Mouse (Mus musculus) hindbrain, embryonic 12.5 days (tissue): Measurements from ENCODE around the gene Astl. TPM values are rescaled to one million over a fixed set of nuclear protein-coding genes. Genes with fewer than 3 reads are reported as not detected.
A peak's percentile ranks its signal among the peaks of the same experiment; 100 is the strongest.

Source experiments
- ATAC-seq: fragments of 200-750 bp; cut with Nextera tagmentation; 2 replicates; pipeline ENCODE4 v1.8.0; 2017; ENCODE audit warnings: moderate TSS enrichment; ENCODE audit not compliant: low FRiP score
- H3K27ac ChIP-seq: fragments of 300-500 bp; sonication (generic); 2 replicates; pipeline ENCODE4 v1.5.1; 2016; ENCODE audit warnings: mild to moderate bottlenecking
- H3K27me3 ChIP-seq: fragments of 300-500 bp; sonication (generic); 2 replicates; pipeline ENCODE4 v1.6.1; 2016; ENCODE audit warnings: mild to moderate bottlenecking
- H3K36me3 ChIP-seq: fragments of 300-500 bp; sonication (generic); 2 replicates; pipeline ENCODE4 v1.6.1; 2016; ENCODE audit warnings: mild to moderate bottlenecking
- H3K4me1 ChIP-seq: fragments of 300-500 bp; sonication (generic); 2 replicates; pipeline ENCODE4 v1.6.1; 2016
- H3K4me2 ChIP-seq: fragments of 300-500 bp; sonication (generic); replicated peaks from 2 replicates; pipeline ENCODE4 v1.6.1; 2016; ENCODE audit warnings: mild to moderate bottlenecking
- H3K4me3 ChIP-seq: fragments of 300-500 bp; sonication (generic); 2 replicates; pipeline ENCODE4 v1.5.1; 2016; ENCODE audit warnings: mild to moderate bottlenecking
- H3K9ac ChIP-seq: fragments of 300-500 bp; sonication (generic); 2 replicates; pipeline ENCODE4 v1.6.1; 2016; ENCODE audit warnings: mild to moderate bottlenecking, moderate library complexity
- H3K9me3 ChIP-seq: fragments of 300-500 bp; sonication (generic); replicated peaks from 2 replicates; pipeline ENCODE4 v1.6.1; 2016; ENCODE audit warnings: mild to moderate bottlenecking
- WGBS: fragments of 180-500 bp; shearing (Covaris S2); methylation state at CpG from one replicate; pipeline ENCODE4 v1.1.7; 2016; 5-methylcytosine and 5-hydroxymethylcytosine counted together
- polyA plus RNA-seq: library from polyadenylated mRNA; unstranded; fragments of >200 nt; fragmentation: Nextera tagmentation; extraction: Ambion mirVana; gene quantifications from 2 replicates; pipeline ENCODE4 v1.2.1, GENCODE M21; 2016

Astl gene
- polyA plus RNA-seq, 1 experiment from 2014 or later: not detected

GRCm38 (mm10) chr2:127332807-127333570 lies 5.5 kb upstream of the Astl start:
- no peak overlapping the region for H3K4me2 ChIP-seq
- H3K9ac ChIP-seq: no peak overlapping the region
- H3K27me3 ChIP-seq: peaks cover 42% of the 10 kb centered on the region
- no peaks in the 10 kb centered on the region for H3K36me3 ChIP-seq
- no peaks in the 10 kb centered on the region for H3K9me3 ChIP-seq
- ATAC-seq: no peak
- WGBS: 77% methylated on average over 14 of the region's 14 CpGs
- no peak overlapping the region for H3K27ac ChIP-seq
- H3K4me1 ChIP-seq: peaks cover 15% of the 10 kb centered on the region
- no peak overlapping the region for H3K4me3 ChIP-seq

GRCm38 (mm10) chr2:127333945-127334603 lies 4.4 kb upstream of the Astl start:
- peaks cover 46% of the 10 kb centered on the region for H3K27me3 ChIP-seq
- 76% methylated on average over 5 of the region's 5 CpGs for WGBS
- H3K9ac ChIP-seq: no peak overlapping the region
- H3K4me2 ChIP-seq: no peak overlapping the region
- no peak for ATAC-seq
- H3K4me3 ChIP-seq: no peak overlapping the region
- H3K27ac ChIP-seq: no peak overlapping the region
- H3K9me3 ChIP-seq: no peaks in the 10 kb centered on the region
- H3K4me1 ChIP-seq: peaks cover 15% of the 10 kb centered on the region
- no peaks in the 10 kb centered on the region for H3K36me3 ChIP-seq

GRCm38 (mm10) chr2:127335078-127335541 lies 3.3 kb upstream of the Astl start:
- Histone ChIP-seq H3K9ac (no peak overlapping the region), H3K4me2 (peak overlapping the region; percentile 95; the same call in 1 of the 2 replicates), H3K27ac (no peak overlapping the region), H3K9me3 (no peaks in the 10 kb centered on the region), H3K27me3 (peaks cover 52% of the 10 kb centered on the region), H3K4me3 (no peak overlapping the region), H3K4me1 (peaks cover 15% of the 10 kb centered on the region), H3K36me3 (no peaks in the 10 kb centered on the region)
- no peak for ATAC-seq
- WGBS: 54% methylated on average over 11 of the region's 11 CpGs

- no peaks in the 10 kb centered on the region for H3K36me3 ChIP-seq
- H3K4me3 ChIP-seq: peak within 1 kb of the TSS; percentile 52
- H3K27ac ChIP-seq: no peak within 1 kb of the TSS
- peaks cover 15% of the 10 kb centered on the region for H3K4me1 ChIP-seq
- H3K9ac ChIP-seq: peak within 1 kb of the TSS; percentile 59
- H3K27me3 ChIP-seq: peaks cover 52% of the 10 kb centered on the region
- ATAC-seq: peak; percentile 65
- WGBS: under 1% methylated on average over 70 of the region's 76 CpGs
- no peaks in the 10 kb centered on the region for H3K9me3 ChIP-seq
- H3K4me2 ChIP-seq: peak within 1 kb of the TSS; percentile 95
Measured at GRCm38 (mm10) chr2:127335767-127336496, 2.5 kb upstream of the Astl start, which contains the start of gene Dusp2. TSS of gene Dusp2 (plus strand) at chr2:127336159.

GRCm38 (mm10) chr2:127336497-127336832 lies 2.0 kb upstream of the Astl start:
- 5% methylated on average over 33 of the region's 33 CpGs for WGBS
- Histone ChIP-seq H3K9me3 (no peaks in the 10 kb centered on the region), H3K36me3 (no peaks in the 10 kb centered on the region), H3K9ac (peak overlapping the region; percentile 59), H3K27ac (no peak overlapping the region), H3K4me2 (peak overlapping the region; percentile 95), H3K4me3 (peak overlapping the region; percentile 52), H3K27me3 (peaks cover 52% of the 10 kb centered on the region), H3K4me1 (peaks cover 15% of the 10 kb centered on the region)
- no peak; the same call in 1 of the 2 replicates for ATAC-seq

GRCm38 (mm10) chr2:127336885-127337284 lies 1.6 kb upstream of the Astl start:
- 52% methylated on average over 5 of the region's 5 CpGs for WGBS

GRCm38 (mm10) chr2:127337531-127337930 lies 908 bp upstream of the Astl start:
- Histone ChIP-seq H3K36me3 (no peaks in the 10 kb centered on the region), H3K27me3 (peaks cover 52% of the 10 kb centered on the region), H3K4me2 (0 out of 2 replicates have a peak overlapping the region, but pooled peaks have one; percentile 4), H3K4me1 (peaks cover 15% of the 10 kb centered on the region), H3K9ac (no peak overlapping the region), H3K27ac (no peak overlapping the region), H3K9me3 (no peaks in the 10 kb centered on the region), H3K4me3 (no peak overlapping the region)
- ATAC-seq: no peak
- WGBS: 68% methylated on average over 11 of the region's 11 CpGs

More at GRCm38 (mm10) chr2:127336885-127337284, 1.6 kb upstream of the Astl start:
- Histone ChIP-seq H3K4me3 (peak overlapping the region; percentile 52), H3K4me2 (peak overlapping the region; percentile 95), H3K9ac (no peak overlapping the region), H3K27ac (no peak overlapping the region), H3K27me3 (peaks cover 52% of the 10 kb centered on the region), H3K9me3 (no peaks in the 10 kb centered on the region), H3K36me3 (no peaks in the 10 kb centered on the region), H3K4me1 (peaks cover 15% of the 10 kb centered on the region)
- ATAC-seq: no peak

- 54% methylated on average over 7 of the region's 7 CpGs for WGBS
- Histone ChIP-seq H3K4me3 (no peak overlapping the region), H3K9ac (no peak overlapping the region), H3K9me3 (no peaks in the 10 kb centered on the region), H3K36me3 (no peaks in the 10 kb centered on the region), H3K27me3 (peaks cover 52% of the 10 kb centered on the region), H3K4me2 (no peak overlapping the region), H3K4me1 (peaks cover 15% of the 10 kb centered on the region), H3K27ac (no peak overlapping the region)
- ATAC-seq: no peak
Measured at GRCm38 (mm10) chr2:127338012-127338411, 427 bp upstream of the Astl start.

GRCm38 (mm10) chr2:127338833-127339232 lies 394 bp downstream of the Astl start:
- no peak overlapping the region for H3K27ac ChIP-seq
- no peaks in the 10 kb centered on the region for H3K9me3 ChIP-seq
- WGBS: 73% methylated on average over 4 of the region's 4 CpGs
- peaks cover 56% of the 10 kb centered on the region for H3K27me3 ChIP-seq
- no peak overlapping the region for H3K4me2 ChIP-seq
- ATAC-seq: no peak
- no peak overlapping the region for H3K9ac ChIP-seq
- H3K4me1 ChIP-seq: peaks cover 15% of the 10 kb centered on the region
- no peak overlapping the region for H3K4me3 ChIP-seq
- no peaks in the 10 kb centered on the region for H3K36me3 ChIP-seq

- no peak overlapping the region for H3K4me3 ChIP-seq
- no peak overlapping the region for H3K27ac ChIP-seq
- ATAC-seq: no peak
- peaks cover 53% of the 10 kb centered on the region for H3K27me3 ChIP-seq
- no peaks in the 10 kb centered on the region for H3K9me3 ChIP-seq
- peaks cover 15% of the 10 kb centered on the region for H3K4me1 ChIP-seq
- H3K36me3 ChIP-seq: no peaks in the 10 kb centered on the region
- H3K4me2 ChIP-seq: no peak overlapping the region
- H3K9ac ChIP-seq: no peak overlapping the region
- WGBS: 84% methylated on average over 6 of the region's 6 CpGs
Measured at GRCm38 (mm10) chr2:127339262-127339661, 823 bp downstream of the Astl start.

- 25% methylated on average over 3 of the region's 3 CpGs for WGBS
- Histone ChIP-seq H3K27me3 (peaks cover 34% of the 10 kb centered on the region), H3K4me1 (peaks cover 5% of the 10 kb centered on the region), H3K36me3 (no peaks in the 10 kb centered on the region), H3K4me3 (no peak overlapping the region), H3K9me3 (no peaks in the 10 kb centered on the region), H3K9ac (no peak overlapping the region), H3K27ac (no peak overlapping the region), H3K4me2 (no peak overlapping the region)
- 0 out of 2 replicates have a peak, but pooled peaks have one; percentile 20 for ATAC-seq
Measured at GRCm38 (mm10) chr2:127341159-127341558, 2.7 kb downstream of the Astl start.

- Histone ChIP-seq H3K36me3 (no peaks in the 10 kb centered on the region), H3K4me2 (no peak overlapping the region), H3K9ac (no peak overlapping the region), H3K9me3 (no peaks in the 10 kb centered on the region), H3K27me3 (peaks cover 5% of the 10 kb centered on the region; the same call in 1 of the 2 replicates), H3K4me1 (no peaks in the 10 kb centered on the region), H3K4me3 (no peak overlapping the region), H3K27ac (no peak overlapping the region)
- no peak for ATAC-seq
- WGBS: 52% methylated on average over 1 of the region's 1 CpGs
Measured at GRCm38 (mm10) chr2:127346334-127346733, 7.9 kb downstream of the Astl start.
